ENCODE assay signal across 11 mouse cellular contexts in the genomic region with DNA sequence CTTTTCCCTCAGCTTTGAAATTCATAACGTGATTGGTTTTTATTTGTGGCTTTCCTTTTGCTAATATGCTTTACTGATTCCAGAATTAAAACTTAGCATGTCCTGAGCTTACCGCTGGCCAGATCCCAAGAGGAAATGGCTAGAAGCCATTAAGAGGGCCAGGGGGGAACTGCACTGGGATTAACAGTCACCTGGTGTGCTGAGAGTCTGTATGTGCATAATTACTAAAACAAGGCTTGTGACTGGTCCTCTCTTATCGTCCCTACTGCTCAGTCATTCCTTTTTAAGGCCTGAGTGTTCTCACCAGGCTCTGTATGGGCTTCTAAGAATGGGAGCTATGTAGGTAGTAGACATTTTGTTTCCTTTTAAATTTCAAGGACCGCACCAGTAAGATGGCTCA. TPM values are rescaled to one million over a fixed set of nuclear protein-coding genes. Genes with fewer than 3 reads are reported as not detected.
A peak's percentile ranks its signal among the peaks of the same experiment; 100 is the strongest.
DNase-seq lines count a peak whose midpoint lies in the region; ATAC-seq lines count a peak whose summit lies in the region.
"Had no signal": no experiment of that assay in that cellular context is flagged by ENCODE, and none has a peak within 500 bp of the region (broad histone marks: within the 10 kb centered on the region; RNA-seq: fewer than 3 reads in every experiment).

No protein-coding gene starts in this region.

- H3K9me3 ChIP-seq in kidney, embryonic 14.5 days (ENCODE audit: control insufficient read depth, low read length): no peaks in the 10 kb centered on the region
- no peaks in the 10 kb centered on the region for H3K9me3 ChIP-seq in heart, embryonic 12.5 days (replicated peaks)
- H3K9me3 ChIP-seq in kidney, embryonic 15.5 days (replicated peaks): no peaks in the 10 kb centered on the region
- H3K9me3 ChIP-seq in midbrain, embryonic 15.5 days: no peaks in the 10 kb centered on the region
- H3K9me3 ChIP-seq: hindbrain, embryonic 15.5 days had no signal

- no peak overlapping the region for H3K9ac ChIP-seq in kidney, embryonic 14.5 days (ENCODE audit: low read depth, low read length)
- no peak overlapping the region for H3K9ac ChIP-seq in heart, embryonic 12.5 days
- no peak overlapping the region for H3K9ac ChIP-seq in kidney, embryonic 15.5 days
- H3K9ac ChIP-seq in midbrain, embryonic 15.5 days: no peak overlapping the region
- H3K9ac ChIP-seq: hindbrain, embryonic 15.5 days had no signal

- DNase-seq in kidney, adult 11 months: peak; percentile 77
- peak; percentile 27 for DNase-seq in lung, postnatal 14 days
- no peak for DNase-seq in retina, postnatal 1 day
- DNase-seq in frontal cortex, postnatal 25 days (ENCODE audit: low spot score in 2 of 2): no peak
- DNase-seq: cerebellum, adult 9-10 months had no signal

- H3K27ac ChIP-seq in kidney, embryonic 14.5 days (ENCODE audit: low read depth, low read length): no peak overlapping the region
- H3K27ac ChIP-seq in heart, embryonic 12.5 days (ENCODE audit: poor library complexity, severe bottlenecking): peak overlapping the region; percentile 69
- H3K27ac ChIP-seq in kidney, embryonic 15.5 days: peak overlapping the region; percentile 41
- H3K27ac ChIP-seq in midbrain, embryonic 15.5 days: no peak overlapping the region
- H3K27ac ChIP-seq: hindbrain, embryonic 15.5 days had no signal

- ATAC-seq in kidney, embryonic 14.5 days (ENCODE audit: low FRiP score, low TSS enrichment): no peak
- no peak for ATAC-seq in heart, embryonic 12.5 days (ENCODE audit: insufficient number of reproducible peaks, low FRiP score)
- no peak for ATAC-seq in kidney, embryonic 15.5 days (replicated peaks; ENCODE audit: low FRiP score)
- no peak for ATAC-seq in midbrain, embryonic 15.5 days (replicated peaks)

- H3K4me3 ChIP-seq in kidney, embryonic 14.5 days (ENCODE audit: low read length): no peak overlapping the region
- no peak overlapping the region for H3K4me3 ChIP-seq in heart, embryonic 12.5 days
- H3K4me3 ChIP-seq in kidney, embryonic 15.5 days (replicated peaks): no peak overlapping the region
- H3K4me3 ChIP-seq in midbrain, embryonic 15.5 days: no peak overlapping the region
- H3K4me3 ChIP-seq: hindbrain, embryonic 15.5 days had no signal

- WGBS in kidney, embryonic 14.5 days: 51% methylated on average over 4 of the region's 4 CpGs
- WGBS in heart, embryonic 12.5 days: 33% methylated on average over 4 of the region's 4 CpGs
- 50% methylated on average over 4 of the region's 4 CpGs for WGBS in kidney, embryonic 15.5 days
- WGBS in midbrain, embryonic 15.5 days: 28% methylated on average over 4 of the region's 4 CpGs

- peaks cover 6% of the 10 kb centered on the region; the same call in 1 of the 2 replicates for H3K36me3 ChIP-seq in kidney, embryonic 14.5 days (ENCODE audit: control insufficient read depth, insufficient read depth, low read length)
- peaks cover 11% of the 10 kb centered on the region for H3K36me3 ChIP-seq in heart, embryonic 12.5 days
- peaks cover 9% of the 10 kb centered on the region for H3K36me3 ChIP-seq in kidney, embryonic 15.5 days
- no peaks in the 10 kb centered on the region for H3K36me3 ChIP-seq in midbrain, embryonic 15.5 days (replicated peaks)
- H3K36me3 ChIP-seq: hindbrain, embryonic 15.5 days had no signal

- H3K27me3 ChIP-seq in kidney, embryonic 14.5 days (ENCODE audit: control insufficient read depth, insufficient read depth, low read length): no peaks in the 10 kb centered on the region
- no peaks in the 10 kb centered on the region for H3K27me3 ChIP-seq in heart, embryonic 12.5 days (replicated peaks)
- no peaks in the 10 kb centered on the region for H3K27me3 ChIP-seq in kidney, embryonic 15.5 days
- no peaks in the 10 kb centered on the region for H3K27me3 ChIP-seq in midbrain, embryonic 15.5 days (replicated peaks)
- H3K27me3 ChIP-seq: CH12.LX; hindbrain, embryonic 15.5 days had no signal

- H3K4me2 ChIP-seq in kidney, embryonic 14.5 days (replicated peaks; ENCODE audit: low read depth, low read length): no peak overlapping the region
- no peak overlapping the region for H3K4me2 ChIP-seq in heart, embryonic 12.5 days
- H3K4me2 ChIP-seq in kidney, embryonic 15.5 days: no peak overlapping the region
- H3K4me2 ChIP-seq in midbrain, embryonic 15.5 days: no peak overlapping the region
- H3K4me2 ChIP-seq: hindbrain, embryonic 15.5 days had no signal

- H3K4me1 ChIP-seq in kidney, embryonic 14.5 days (ENCODE audit: control insufficient read depth, insufficient read depth, low read length): no peaks in the 10 kb centered on the region
- H3K4me1 ChIP-seq in heart, embryonic 12.5 days (replicated peaks): peaks cover 30% of the 10 kb centered on the region
- H3K4me1 ChIP-seq in kidney, embryonic 15.5 days: peaks cover 26% of the 10 kb centered on the region
- peaks cover 4% of the 10 kb centered on the region for H3K4me1 ChIP-seq in midbrain, embryonic 15.5 days
- H3K4me1 ChIP-seq: hindbrain, embryonic 15.5 days had no signal

RNA-seq across cellular contexts. Expression of gene Slc16a1, which starts 23.5 kb away (rescaled TPM):
- 34.1 and 55.2 TPM in 2 replicates for polyA plus RNA-seq in kidney, embryonic 14.5 days (2014; fragmentation: Nextera tagmentation; extraction: Ambion mirVana)
- 89.3 and 89.4 TPM in 2 replicates for polyA plus RNA-seq in heart, embryonic 12.5 days (2016; fragmentation: Nextera tagmentation; extraction: Ambion mirVana)
- polyA plus RNA-seq in kidney, embryonic 15.5 days (2015; fragmentation: Nextera tagmentation; extraction: Ambion mirVana): 47.9 and 48.5 TPM in 2 replicates
- polyA plus RNA-seq in midbrain, embryonic 15.5 days (2015; fragmentation: Nextera tagmentation; extraction: Ambion mirVana): 9.0 and 9.7 TPM in 2 replicates

Comparison
In these comparisons a context has a peak if more than half of its experiments do, and no peak if none do; other contexts are left out.
1. H3K27ac ChIP-seq: peak in heart, embryonic 12.5 days (single experiment) and kidney, embryonic 15.5 days (single experiment); none in kidney, embryonic 14.5 days (single experiment) and midbrain, embryonic 15.5 days (single experiment).
2. DNase-seq: peak in kidney, adult 11 months (single experiment) and lung, postnatal 14 days (single experiment); none in retina, postnatal 1 day (single experiment) and frontal cortex, postnatal 25 days (0 of 2).